Mouse (Mus musculus) myocyte (in vitro differentiated cells): ENCODE data around the gene Sec14l1. TPM values are rescaled to one million over a fixed set of nuclear protein-coding genes. Genes with fewer than 3 reads are reported as not detected.
A peak's percentile ranks its signal among the peaks of the same experiment; 100 is the strongest.

Source experiments
- H3K27me3 ChIP-seq: one replicate; pipeline ENCODE4 v1.6.1; 2011; ENCODE audit not compliant: control insufficient read depth, insufficient read depth, insufficient read length
- H3K36me3 ChIP-seq: one replicate; pipeline ENCODE4 v1.6.1; 2011; ENCODE audit not compliant: control insufficient read depth, insufficient read depth
- H3K4me2 ChIP-seq: one replicate; pipeline ENCODE4 v1.6.1; 2011; ENCODE audit warnings: low read depth, control low read depth
- H3K4me3 ChIP-seq: one replicate; pipeline ENCODE4 v1.5.1; 2011; ENCODE audit warnings: mild to moderate bottlenecking, control low read depth, moderate library complexity
- H3K79me2 ChIP-seq: one replicate; pipeline ENCODE4 v1.6.1; 2011; ENCODE audit not compliant: control insufficient read depth, insufficient read depth
- H3ac ChIP-seq: one replicate; pipeline ENCODE4 v1.6.1; 2011; ENCODE audit not compliant: control insufficient read depth, insufficient read length
- CEBPB ChIP-seq: IDR thresholded peaks from 2 replicates; pipeline ENCODE4 v1.6.1; 2011; ENCODE audit warnings: mild to moderate bottlenecking, moderate library complexity; ENCODE audit not compliant: poor library complexity, insufficient read depth, severe bottlenecking
- E2F4 ChIP-seq: IDR thresholded peaks from one replicate; pipeline ENCODE4 v1.6.1; 2011; ENCODE audit warnings: mild to moderate bottlenecking, control low read depth, moderate library complexity; ENCODE audit not compliant: insufficient read depth
- MAX ChIP-seq: IDR thresholded peaks from one replicate; pipeline ENCODE4 v1.6.1; 2011; ENCODE audit warnings: low read depth, mild to moderate bottlenecking, control low read depth
- MYOD1 ChIP-seq, 3 experiments: IDR thresholded peaks; one replicate each; pipeline ENCODE4 v1.6.1; 2011; ENCODE audit warnings: control low read depth in 2 of 3, low read depth in 2 of 3, mild to moderate bottlenecking in 2 of 3, moderate library complexity in 1 of 3; ENCODE audit not compliant: insufficient read length in 2 of 3, control insufficient read depth in 1 of 3
- MYOG ChIP-seq, 3 experiments: IDR thresholded peaks; one replicate each; pipeline ENCODE4 v1.6.1; 2011; ENCODE audit warnings: control low read depth in 2 of 3, low read depth in 2 of 3, mild to moderate bottlenecking in 2 of 3; ENCODE audit not compliant: insufficient read length in 2 of 3, control insufficient read depth in 1 of 3, insufficient read depth in 1 of 3
- POLR2A ChIP-seq: IDR thresholded peaks from one replicate; pipeline ENCODE4 v1.6.1; 2011; ENCODE audit warnings: low read depth, mild to moderate bottlenecking, control low read depth, moderate library complexity; ENCODE audit not compliant: insufficient read length
- POLR2AphosphoS2 ChIP-seq: IDR thresholded peaks from one replicate; pipeline ENCODE4 v1.6.1; 2011; ENCODE audit warnings: low read depth, control low read depth; ENCODE audit not compliant: insufficient read length
- REST ChIP-seq: IDR thresholded peaks from one replicate; pipeline ENCODE4 v1.6.1; 2011; ENCODE audit warnings: mild to moderate bottlenecking, control low read depth, moderate library complexity; ENCODE audit not compliant: insufficient read depth, insufficient read length
- SRF ChIP-seq: IDR thresholded peaks from one replicate; pipeline ENCODE4 v1.6.1; 2011; ENCODE audit warnings: low read depth; ENCODE audit not compliant: control insufficient read depth, insufficient read length
- TCF12 ChIP-seq: IDR thresholded peaks from one replicate; pipeline ENCODE4 v1.6.1; 2011; ENCODE audit warnings: mild to moderate bottlenecking, control low read depth; ENCODE audit not compliant: poor library complexity, insufficient read depth, severe bottlenecking
- TCF3 ChIP-seq: IDR thresholded peaks from one replicate; pipeline ENCODE4 v1.6.1; 2011; ENCODE audit warnings: low read depth, control low read depth; ENCODE audit not compliant: insufficient read length
- USF1 ChIP-seq: IDR thresholded peaks from one replicate; pipeline ENCODE4 v1.6.1; 2011; ENCODE audit warnings: low read depth, mild to moderate bottlenecking, control low read depth, moderate library complexity
- polyA plus RNA-seq: library from polyadenylated mRNA; unstranded; fragments of >200 nt; fragmentation: generic; extraction: Trizol; gene quantifications from one replicate; pipeline ENCODE4 v1.2.1, GENCODE M21; 2012; ENCODE audit warnings: missing spikeins

Sec14l1 gene
- polyA plus RNA-seq, 1 experiment = 84.8 TPM

- Histone ChIP-seq H3ac (no peak overlapping the region), H3K27me3 (no peaks in the 10 kb centered on the region), H3K4me2 (no peak overlapping the region), H3K79me2 (no peaks in the 10 kb centered on the region), H3K36me3 (peaks cover 38% of the 10 kb centered on the region), H3K4me3 (no peak overlapping the region)
- no peak for TF ChIP-seq MYOG (IDR thresholded peaks at IDR 0.05; ENCODE audit: control insufficient read depth in 1 of 3, insufficient read depth in 1 of 3, insufficient read length in 2 of 3, low read depth in 2 of 3)
- no peak for TF ChIP-seq POLR2A
Observed at GRCm38 (mm10) chr11:117151461-117151860, 36.5 kb downstream of the Sec14l1 start.

- H3ac ChIP-seq = no peak overlapping the region
- peaks cover 30% of the 10 kb centered on the region for H3K36me3 ChIP-seq
- TF ChIP-seq USF1 (no peak), CEBPB (no peak), TCF3 (no peak), POLR2A (no peak), MAX (no peak), REST (no peak), POLR2AphosphoS2 (no peak), SRF (no peak), MYOD1 (IDR thresholded peaks at IDR 0.05; ENCODE audit: control insufficient read depth in 1 of 3, insufficient read length in 2 of 3, low read depth in 2 of 3) (no peak), MYOG (IDR thresholded peaks at IDR 0.05; ENCODE audit: control insufficient read depth in 1 of 3, insufficient read depth in 1 of 3, insufficient read length in 2 of 3, low read depth in 2 of 3) (no peak), TCF12 (no peak), E2F4 (no peak)
- no peak overlapping the region for H3K4me3 ChIP-seq
- H3K4me2 ChIP-seq = no peak overlapping the region
- H3K79me2 ChIP-seq = no peaks in the 10 kb centered on the region
- no peaks in the 10 kb centered on the region for H3K27me3 ChIP-seq
Observed at GRCm38 (mm10) chr11:117152541-117152940, 37.6 kb downstream of the Sec14l1 start.

GRCm38 (mm10) chr11:117153553-117153952 is 38.6 kb downstream of the Sec14l1 start:
- H3K27me3 ChIP-seq = no peaks in the 10 kb centered on the region
- H3K36me3 ChIP-seq = peaks cover 35% of the 10 kb centered on the region
- no peak overlapping the region for H3K4me3 ChIP-seq
- no peaks in the 10 kb centered on the region for H3K79me2 ChIP-seq
- no peak overlapping the region for H3ac ChIP-seq
- TF ChIP-seq E2F4 (no peak), MYOD1 (IDR thresholded peaks at IDR 0.05; ENCODE audit: control insufficient read depth in 1 of 3, insufficient read length in 2 of 3, low read depth in 2 of 3) (peak; percentile 60 to 94 (median 87)), TCF3 (peak; percentile 91), MYOG (IDR thresholded peaks at IDR 0.05; ENCODE audit: control insufficient read depth in 1 of 3, insufficient read depth in 1 of 3, insufficient read length in 2 of 3, low read depth in 2 of 3) (peak; percentile 63 to 90 (median 88))
- H3K4me2 ChIP-seq = no peak overlapping the region

GRCm38 (mm10) chr11:117154088-117154815 is 39.3 kb downstream of the Sec14l1 start:
- no peak for TF ChIP-seq REST
- TF ChIP-seq POLR2AphosphoS2 = peak; percentile 20
- no peak for TF ChIP-seq CEBPB
- no peak for TF ChIP-seq TCF12
- TF ChIP-seq USF1 = no peak
- no peak for TF ChIP-seq E2F4
- TF ChIP-seq MAX = no peak
- TF ChIP-seq TCF3 = no peak
- peak; percentile 6 for TF ChIP-seq POLR2A
- TF ChIP-seq MYOD1 (IDR thresholded peaks at IDR 0.05; ENCODE audit: control insufficient read depth in 1 of 3, insufficient read length in 2 of 3, low read depth in 2 of 3) = peak in 1 of 3 experiments; percentile 47
- TF ChIP-seq SRF = no peak
- peak in 1 of 3 experiments; percentile 24 for TF ChIP-seq MYOG (IDR thresholded peaks at IDR 0.05; ENCODE audit: control insufficient read depth in 1 of 3, insufficient read depth in 1 of 3, insufficient read length in 2 of 3, low read depth in 2 of 3)
- H3K4me3 ChIP-seq = no peak overlapping the region
- peaks cover 35% of the 10 kb centered on the region for H3K36me3 ChIP-seq
- no peaks in the 10 kb centered on the region for H3K79me2 ChIP-seq
- no peak overlapping the region for H3ac ChIP-seq
- no peak overlapping the region for H3K4me2 ChIP-seq
- no peaks in the 10 kb centered on the region for H3K27me3 ChIP-seq

GRCm38 (mm10) chr11:117156725-117157124 is 41.8 kb downstream of the Sec14l1 start:
- Histone ChIP-seq H3ac (no peak overlapping the region), H3K4me3 (no peak overlapping the region), H3K79me2 (no peaks in the 10 kb centered on the region), H3K4me2 (no peak overlapping the region), H3K36me3 (peaks cover 20% of the 10 kb centered on the region), H3K27me3 (no peaks in the 10 kb centered on the region)
- TF ChIP-seq REST (no peak), MYOD1 (IDR thresholded peaks at IDR 0.05; ENCODE audit: control insufficient read depth in 1 of 3, insufficient read length in 2 of 3, low read depth in 2 of 3) (no peak), CEBPB (no peak), POLR2AphosphoS2 (no peak), TCF3 (no peak), USF1 (no peak), MAX (no peak), MYOG (IDR thresholded peaks at IDR 0.05; ENCODE audit: control insufficient read depth in 1 of 3, insufficient read depth in 1 of 3, insufficient read length in 2 of 3, low read depth in 2 of 3) (no peak), POLR2A (no peak), E2F4 (no peak), SRF (no peak), TCF12 (no peak)
